Mouse (Mus musculus) stomach, embryonic 15.5 days (tissue): ENCODE measurements at regions not wholly inside any gene's neighbourhood (a gene's known extent, or its start where the extent isn't known, plus 50 kb on each side); places are given as distances from the start of the nearest gene placed in this dataset.
A peak's percentile ranks its signal among the peaks of the same experiment; 100 is the strongest.
"Not testable (repeated sequence)": the region's sequence is repeated elsewhere in the genome, so short reads cannot be mapped to it uniquely, and the experiment has no call there.

Experiments used
- ATAC-seq: fragments of 200-750 bp; cut with Nextera tagmentation; 2 replicates; pipeline ENCODE4 v1.8.0; 2017; ENCODE audit warnings: low read depth, moderate number of reproducible peaks, moderate TSS enrichment; ENCODE audit not compliant: insufficient read depth, low FRiP score
- H3K27ac ChIP-seq: fragments of 300-500 bp; sonication (generic); 2 replicates; pipeline ENCODE4 v1.5.1; 2015; ENCODE audit warnings: mild to moderate bottlenecking, inconsistent platforms
- H3K27me3 ChIP-seq: fragments of 300-500 bp; sonication (generic); replicated peaks from 2 replicates; pipeline ENCODE4 v1.6.1; 2015; ENCODE audit warnings: inconsistent platforms
- H3K36me3 ChIP-seq: fragments of 300-500 bp; sonication (generic); 2 replicates; pipeline ENCODE4 v1.6.1; 2015; ENCODE audit warnings: inconsistent platforms
- H3K4me1 ChIP-seq: fragments of 300-500 bp; sonication (generic); 2 replicates; pipeline ENCODE4 v1.6.1; 2015; ENCODE audit warnings: inconsistent platforms
- H3K4me2 ChIP-seq: fragments of 300-500 bp; sonication (generic); 2 replicates; pipeline ENCODE4 v1.6.1; 2015; ENCODE audit warnings: mild to moderate bottlenecking, inconsistent platforms
- H3K4me3 ChIP-seq: fragments of 300-500 bp; sonication (generic); replicated peaks from 2 replicates; pipeline ENCODE4 v1.5.1; 2015; ENCODE audit warnings: inconsistent platforms
- H3K9ac ChIP-seq: fragments of 300-500 bp; sonication (generic); 2 replicates; pipeline ENCODE4 v1.6.1; 2015; ENCODE audit warnings: inconsistent platforms
- H3K9me3 ChIP-seq: fragments of 300-500 bp; sonication (generic); 2 replicates; pipeline ENCODE4 v1.6.1; 2016; ENCODE audit warnings: inconsistent platforms
- WGBS: fragments of 180-500 bp; shearing (Covaris S2); methylation state at CpG from one replicate; pipeline ENCODE4 v1.1.7; 2015; 5-methylcytosine and 5-hydroxymethylcytosine counted together

- WGBS = 76% methylated on average over 2 of the region's 2 CpGs
These were observed 58.7 kb upstream of the Srd5a3 start for GRCm38 (mm10) chr5:76081379-76081778.

GRCm38 (mm10) chr5:76080429-76080828 lies 59.6 kb upstream of the Srd5a3 start:
- Histone ChIP-seq H3K27ac (no peak overlapping the region), H3K4me2 (no peak overlapping the region), H3K4me1 (no peaks in the 10 kb centered on the region), H3K4me3 (no peak overlapping the region), H3K27me3 (no peaks in the 10 kb centered on the region), H3K9ac (no peak overlapping the region), H3K36me3 (no peaks in the 10 kb centered on the region), H3K9me3 (no peaks in the 10 kb centered on the region)
- WGBS = 88% methylated on average over 8 of the region's 8 CpGs
- no peak for ATAC-seq

More at GRCm38 (mm10) chr5:76081379-76081778, 58.7 kb upstream of the Srd5a3 start:
- H3K27ac ChIP-seq, H3K36me3 ChIP-seq, H3K4me2 ChIP-seq, ATAC-seq, H3K4me1 ChIP-seq, H3K9me3 ChIP-seq, H3K4me3 ChIP-seq, H3K27me3 ChIP-seq, H3K9ac ChIP-seq: not testable (repeated sequence)

- no peak; the same call in 1 of the 2 replicates for ATAC-seq
- Histone ChIP-seq H3K27me3 (no peaks in the 10 kb centered on the region), H3K9me3 (no peaks in the 10 kb centered on the region), H3K4me3 (no peak overlapping the region), H3K9ac (no peak overlapping the region), H3K4me1 (no peaks in the 10 kb centered on the region), H3K27ac (no peak overlapping the region; the same call in 1 of the 2 replicates), H3K4me2 (no peak overlapping the region), H3K36me3 (no peaks in the 10 kb centered on the region)
- 56% methylated on average over 11 of the region's 11 CpGs for WGBS
These were observed 60.7 kb upstream of the Srd5a3 start for GRCm38 (mm10) chr5:76079204-76080025.

GRCm38 (mm10) chr5:76078485-76078884 lies 61.6 kb upstream of the Srd5a3 start:
- Histone ChIP-seq H3K9ac (no peak overlapping the region), H3K36me3 (no peaks in the 10 kb centered on the region), H3K4me2 (no peak overlapping the region), H3K27me3 (no peaks in the 10 kb centered on the region), H3K9me3 (no peaks in the 10 kb centered on the region), H3K27ac (no peak overlapping the region), H3K4me3 (no peak overlapping the region), H3K4me1 (no peaks in the 10 kb centered on the region)
- ATAC-seq = no peak
- WGBS = 83% methylated on average over 1 of the region's 1 CpGs

GRCm38 (mm10) chr5:76076283-76076682 lies 63.8 kb upstream of the Srd5a3 start:
- Histone ChIP-seq H3K36me3 (no peaks in the 10 kb centered on the region), H3K27me3 (no peaks in the 10 kb centered on the region), H3K4me3 (no peak overlapping the region), H3K4me1 (no peaks in the 10 kb centered on the region), H3K4me2 (no peak overlapping the region), H3K9me3 (no peaks in the 10 kb centered on the region), H3K27ac (no peak overlapping the region), H3K9ac (no peak overlapping the region)
- WGBS = 81% methylated on average over 7 of the region's 7 CpGs
- ATAC-seq = no peak

- 47% methylated on average over 8 of the region's 8 CpGs for WGBS
- H3K27ac ChIP-seq = no peak overlapping the region
- H3K4me2 ChIP-seq = no peak overlapping the region
These were observed 64.7 kb upstream of the Srd5a3 start for GRCm38 (mm10) chr5:76075401-76075800.

GRCm38 (mm10) chr5:76067881-76068280 lies 72.2 kb upstream of the Srd5a3 start:
- Histone ChIP-seq H3K4me1 (peaks cover 4% of the 10 kb centered on the region; the same call in 1 of the 2 replicates), H3K4me2 (no peak overlapping the region), H3K27ac (no peak overlapping the region), H3K9me3 (no peaks in the 10 kb centered on the region), H3K9ac (no peak overlapping the region), H3K4me3 (no peak overlapping the region), H3K36me3 (no peaks in the 10 kb centered on the region), H3K27me3 (no peaks in the 10 kb centered on the region)
- ATAC-seq = no peak
- 40% methylated on average over 3 of the region's 3 CpGs for WGBS

More at GRCm38 (mm10) chr5:76075401-76075800, 64.7 kb upstream of the Srd5a3 start:
- no peak for ATAC-seq
- H3K4me1 ChIP-seq = no peaks in the 10 kb centered on the region
- H3K9ac ChIP-seq = no peak overlapping the region
- H3K4me3 ChIP-seq = no peak overlapping the region
- H3K9me3 ChIP-seq = no peaks in the 10 kb centered on the region
- no peaks in the 10 kb centered on the region for H3K27me3 ChIP-seq
- no peaks in the 10 kb centered on the region for H3K36me3 ChIP-seq

- H3K36me3 ChIP-seq = no peaks in the 10 kb centered on the region
- H3K9ac ChIP-seq = no peak overlapping the region
- no peak overlapping the region for H3K4me3 ChIP-seq
- no peak overlapping the region for H3K4me2 ChIP-seq
- no peak overlapping the region for H3K27ac ChIP-seq
- H3K27me3 ChIP-seq = no peaks in the 10 kb centered on the region
- peaks cover 4% of the 10 kb centered on the region; the same call in 1 of the 2 replicates for H3K4me1 ChIP-seq
- no peak for ATAC-seq
- WGBS = 21% methylated on average over 10 of the region's 10 CpGs
- H3K9me3 ChIP-seq = no peaks in the 10 kb centered on the region
These were observed 72.8 kb upstream of the Srd5a3 start for GRCm38 (mm10) chr5:76067231-76067630.

- Histone ChIP-seq H3K9me3 (no peaks in the 10 kb centered on the region), H3K4me1 (peaks cover 4% of the 10 kb centered on the region; the same call in 1 of the 2 replicates), H3K27me3 (no peaks in the 10 kb centered on the region), H3K4me3 (no peak overlapping the region), H3K36me3 (no peaks in the 10 kb centered on the region), H3K9ac (no peak overlapping the region), H3K4me2 (no peak overlapping the region), H3K27ac (no peak overlapping the region)
- WGBS = 25% methylated on average over 4 of the region's 4 CpGs
- no peak for ATAC-seq
These were observed 74.3 kb upstream of the Srd5a3 start for GRCm38 (mm10) chr5:76065789-76066188.

- Histone ChIP-seq H3K9ac (no peak overlapping the region), H3K4me3 (no peak overlapping the region), H3K9me3 (no peaks in the 10 kb centered on the region), H3K36me3 (no peaks in the 10 kb centered on the region), H3K4me2 (no peak overlapping the region), H3K4me1 (peaks cover 4% of the 10 kb centered on the region; the same call in 1 of the 2 replicates), H3K27ac (no peak overlapping the region), H3K27me3 (no peaks in the 10 kb centered on the region)
- WGBS = 52% methylated on average over 6 of the region's 6 CpGs
- ATAC-seq = no peak
These were observed 74.8 kb upstream of the Srd5a3 start for GRCm38 (mm10) chr5:76065227-76065626.

GRCm38 (mm10) chr5:76064686-76065085 lies 75.4 kb upstream of the Srd5a3 start:
- H3K27me3 ChIP-seq = no peaks in the 10 kb centered on the region
- H3K36me3 ChIP-seq = no peaks in the 10 kb centered on the region
- peaks cover 4% of the 10 kb centered on the region; the same call in 1 of the 2 replicates for H3K4me1 ChIP-seq
- 44% methylated on average over 5 of the region's 5 CpGs for WGBS
- H3K4me3 ChIP-seq = no peak overlapping the region
- H3K4me2 ChIP-seq = no peak overlapping the region
- no peak for ATAC-seq
- H3K9ac ChIP-seq = no peak overlapping the region
- no peak overlapping the region for H3K27ac ChIP-seq
- no peaks in the 10 kb centered on the region for H3K9me3 ChIP-seq

- H3K27me3 ChIP-seq = no peaks in the 10 kb centered on the region
- H3K4me1 ChIP-seq = peaks cover 4% of the 10 kb centered on the region; the same call in 1 of the 2 replicates
- no peaks in the 10 kb centered on the region for H3K36me3 ChIP-seq
- WGBS = 39% methylated on average over 6 of the region's 6 CpGs
- H3K4me2 ChIP-seq = no peak overlapping the region
- no peak overlapping the region for H3K27ac ChIP-seq
- peak; percentile 58; the same call in 1 of the 2 replicates for ATAC-seq
- no peak overlapping the region for H3K4me3 ChIP-seq
- no peaks in the 10 kb centered on the region for H3K9me3 ChIP-seq
- H3K9ac ChIP-seq = no peak overlapping the region
These were observed 76.6 kb upstream of the Srd5a3 start for GRCm38 (mm10) chr5:76063473-76063872.
